Mouse (Mus musculus) CH12.LX (cell line): ENCODE measurements around the gene Tgds. TPM values are rescaled to one million over a fixed set of nuclear protein-coding genes. Genes with fewer than 3 reads are reported as not detected.

Experiments
- DNase-seq: peaks from one replicate; pipeline ENCODE4 v3.0.0-alpha.2; 2013; ENCODE audit errors: extremely low read depth
- H3K27ac ChIP-seq: 2 replicates; pipeline ENCODE4 v1.5.1; 2012; ENCODE audit warnings: low read depth, mild to moderate bottlenecking, control low read depth, moderate library complexity; ENCODE audit not compliant: insufficient read depth
- H3K27me3 ChIP-seq: replicated peaks from 2 replicates; pipeline ENCODE3; 2012; ENCODE audit warnings: inconsistent platforms
- H3K36me3 ChIP-seq, 2 experiments: replicated peaks in 1 of 2; 2 replicates each; pipeline versions ENCODE3 to v1.6.1; 2012; ENCODE audit warnings: inconsistent platforms in 1 of 2, low read length in 1 of 2, mild to moderate bottlenecking in 1 of 2, mixed read lengths in 1 of 2, moderate library complexity in 1 of 2; ENCODE audit not compliant: control insufficient read depth in 1 of 2, insufficient read depth in 1 of 2
- H3K4me1 ChIP-seq, 2 experiments: 2 replicates each; pipeline ENCODE4 v1.6.1; 2012; ENCODE audit warnings: inconsistent platforms in 1 of 2, moderate library complexity in 1 of 2; ENCODE audit not compliant: insufficient read depth in 2 of 2, control insufficient read depth in 1 of 2
- H3K4me2 ChIP-seq: 2 replicates; pipeline ENCODE4 v1.6.1; 2012; ENCODE audit warnings: low read depth, mild to moderate bottlenecking, control low read depth; ENCODE audit not compliant: poor library complexity, insufficient read depth, severe bottlenecking
- H3K4me3 ChIP-seq, 3 experiments: fragments of 150-350 bp in 1 of 3; sonication (generic) in 1 of 3; replicated peaks in 1 of 3; 2 replicates each; pipeline versions ENCODE3 to v1.5.1; 2011 to 2012; ENCODE audit warnings: low read depth in 2 of 3, low read length in 2 of 3, mild to moderate bottlenecking in 2 of 3, moderate library complexity in 2 of 3, control low read depth in 1 of 3, improper control_type of control experiment in 1 of 3, inconsistent platforms in 1 of 3, mixed read lengths in 1 of 3; ENCODE audit not compliant: poor library complexity in 1 of 3
- H3K79me2 ChIP-seq: replicated peaks from 2 replicates; pipeline ENCODE4 v1.6.1; 2012; ENCODE audit warnings: mild to moderate bottlenecking, moderate library complexity; ENCODE audit not compliant: control insufficient read depth, poor library complexity, insufficient read depth, severe bottlenecking; ENCODE audit errors: extremely low read depth
- H3K9ac ChIP-seq: 2 replicates; pipeline ENCODE4 v1.6.1; 2012; ENCODE audit warnings: low read depth, mild to moderate bottlenecking, control low read depth, moderate library complexity; ENCODE audit not compliant: insufficient read depth
- H3K9me3 ChIP-seq: replicated peaks from 2 replicates; pipeline ENCODE3; 2012; ENCODE audit warnings: low read length, inconsistent platforms, mixed read lengths
- CHD2 ChIP-seq: IDR thresholded peaks from 2 replicates; pipeline ENCODE4 v1.6.1; 2011; ENCODE audit warnings: low read length, improper control_type of control experiment
- CTCF ChIP-seq, 2 experiments: IDR thresholded peaks in 1 of 2; conservative IDR thresholded peaks in 1 of 2; 2 replicates each; pipeline ENCODE4 v1.5.1; 2011 to 2012; ENCODE audit warnings: low read depth in 2 of 2, low read length in 2 of 2, improper control_type of control experiment in 1 of 2, inconsistent platforms in 1 of 2, mild to moderate bottlenecking in 1 of 2, moderate library complexity in 1 of 2
- ELF1 ChIP-seq: IDR thresholded peaks from 2 replicates; pipeline ENCODE4 v1.6.1; 2014; ENCODE audit warnings: low read depth, mild to moderate bottlenecking, inconsistent platforms, low read length, improper control_type of control experiment
- EP300 ChIP-seq: IDR thresholded peaks from 2 replicates; pipeline ENCODE4 v1.6.1; 2011; ENCODE audit warnings: low read length, improper control_type of control experiment
- ETS1 ChIP-seq: conservative IDR thresholded peaks from 2 replicates; pipeline ENCODE4 v1.6.1; 2012; ENCODE audit warnings: low read depth, mild to moderate bottlenecking, inconsistent platforms, low read length, improper control_type of control experiment, moderate library complexity
- GABPA ChIP-seq: IDR thresholded peaks from 2 replicates; pipeline ENCODE4 v1.6.1; 2012; ENCODE audit warnings: low read depth, low read length, improper control_type of control experiment, inconsistent platforms; ENCODE audit not compliant: insufficient replicate concordance
- HCFC1 ChIP-seq: IDR thresholded peaks from 2 replicates; pipeline ENCODE4 v1.6.1; 2012; ENCODE audit warnings: low read depth, mild to moderate bottlenecking, inconsistent platforms, low read length, improper control_type of control experiment
- IRF4 ChIP-seq: IDR thresholded peaks from 2 replicates; pipeline ENCODE4 v1.6.1; 2014; ENCODE audit warnings: low read depth, mild to moderate bottlenecking, inconsistent platforms, low read length, improper control_type of control experiment
- KAT2A ChIP-seq: IDR thresholded peaks from 2 replicates; pipeline ENCODE4 v1.6.1; 2012; ENCODE audit warnings: low read length, improper control_type of control experiment, inconsistent platforms; ENCODE audit not compliant: insufficient replicate concordance
- MAZ ChIP-seq: IDR thresholded peaks from 2 replicates; pipeline ENCODE4 v1.6.1; 2012; ENCODE audit warnings: low read depth, mild to moderate bottlenecking, inconsistent platforms, low read length, improper control_type of control experiment, moderate library complexity
- MEF2A ChIP-seq: IDR thresholded peaks from 2 replicates; pipeline ENCODE4 v1.6.1; 2014; ENCODE audit warnings: low read depth, mild to moderate bottlenecking, inconsistent platforms, low read length, improper control_type of control experiment, borderline replicate concordance
- MXI1 ChIP-seq: IDR thresholded peaks from 2 replicates; pipeline ENCODE4 v1.6.1; 2011; ENCODE audit warnings: mild to moderate bottlenecking, low read depth, low read length, improper control_type of control experiment
- NRF1 ChIP-seq: IDR thresholded peaks from 2 replicates; pipeline ENCODE4 v1.6.1; 2014; ENCODE audit warnings: low read depth, mild to moderate bottlenecking, inconsistent platforms, low read length, improper control_type of control experiment, moderate library complexity
- POLR2A ChIP-seq: IDR thresholded peaks from 2 replicates; pipeline ENCODE4 v1.6.1; 2011; ENCODE audit warnings: low read depth, mild to moderate bottlenecking, improper control_type of control experiment, low read length
- RCOR1 ChIP-seq: conservative IDR thresholded peaks from 2 replicates; pipeline ENCODE4 v1.6.1; 2012; ENCODE audit warnings: low read depth, mild to moderate bottlenecking, inconsistent platforms, low read length, improper control_type of control experiment
- SMC3 ChIP-seq: IDR thresholded peaks from 2 replicates; pipeline ENCODE4 v1.6.1; 2011; ENCODE audit warnings: low read depth, low read length, improper control_type of control experiment
- TBP ChIP-seq: conservative IDR thresholded peaks from 2 replicates; pipeline ENCODE4 v1.6.1; 2011; ENCODE audit warnings: low read depth, low read length, improper control_type of control experiment
- TCF12 ChIP-seq: IDR thresholded peaks from 2 replicates; pipeline ENCODE4 v1.6.1; 2014; ENCODE audit warnings: low read depth, mild to moderate bottlenecking, inconsistent platforms, low read length, improper control_type of control experiment
- UBTF ChIP-seq: IDR thresholded peaks from 2 replicates; pipeline ENCODE4 v1.6.1; 2012; ENCODE audit warnings: low read depth, mild to moderate bottlenecking, inconsistent platforms, low read length, improper control_type of control experiment, moderate library complexity
- USF2 ChIP-seq: conservative IDR thresholded peaks from 2 replicates; pipeline ENCODE4 v1.6.1; 2011; ENCODE audit warnings: low read depth, low read length, improper control_type of control experiment
- ZC3H11A ChIP-seq: IDR thresholded peaks from 2 replicates; pipeline ENCODE4 v1.6.1; 2012; ENCODE audit warnings: low read depth, mild to moderate bottlenecking, inconsistent platforms, low read length, improper control_type of control experiment
- ZMIZ1 ChIP-seq: IDR thresholded peaks from 2 replicates; pipeline ENCODE4 v1.6.1; 2012; ENCODE audit warnings: low read depth, mild to moderate bottlenecking, inconsistent platforms, low read length, improper control_type of control experiment
- ZNF384 ChIP-seq: IDR thresholded peaks from 2 replicates; pipeline ENCODE4 v1.6.1; 2012; ENCODE audit warnings: low read depth, low read length, improper control_type of control experiment, inconsistent platforms
- dilution Hi-C: fragments of 300-500 bp; cut with MboI; formaldehyde crosslinking; loops from 2 replicates; pipeline ENCODE4 v1.14.3; 2020; ENCODE audit warnings: low sequenced_read_pairs; ENCODE audit not compliant: extremely low pct_unique_long_range_greater_than_20kb, extremely low pct_ligation_motif_present
- in situ Hi-C: fragments of 300-500 bp; cut with MboI; formaldehyde crosslinking; loops from 3 replicates; pipeline ENCODE4 v1.14.3; 2019; ENCODE audit warnings: low sequenced_read_pairs, low pct_ligation_motif_present, low pct_unique_long_range_greater_than_20kb, mixed read lengths
- polyA plus RNA-seq: library from polyadenylated mRNA; unstranded; fragments of >175 nt; gene quantifications from 2 replicates; pipeline ENCODE4 v1.2.1, GENCODE M21; 2012; ENCODE audit warnings: low read depth; ENCODE audit not compliant: insufficient read length
- total RNA-seq, 2 experiments: library from RNA; depleted of rRNA; stranded (reverse); fragments of 300-350 nt in 1 of 2; fragments of >200 nt in 1 of 2; gene quantifications; 2 replicates each; pipeline ENCODE4 v1.2.3; 2012 to 2014

Gene Tgds
- total and polyA plus RNA-seq, 3 experiments, result 18.6 to 29.4 (median 19.5) TPM

- no peak for TF ChIP-seq TCF12
- TF ChIP-seq ELF1, result no peak
- TF ChIP-seq USF2, result no peak
- TF ChIP-seq GABPA, result no peak
- no peak for TF ChIP-seq RCOR1
- TF ChIP-seq ZMIZ1, result no peak
- TF ChIP-seq EP300, result no peak
- TF ChIP-seq CHD2, result no peak
- TF ChIP-seq MEF2A, result no peak
- TF ChIP-seq MXI1, result no peak
- TF ChIP-seq KAT2A, result no peak
- no peak for TF ChIP-seq POLR2A
- Histone ChIP-seq H3K4me3 (no peak overlapping the region), H3K36me3 (no peaks in the 10 kb centered on the region), H3K27ac (no peak overlapping the region), H3K9me3 (no peaks in the 10 kb centered on the region), H3K27me3 (no peaks in the 10 kb centered on the region), H3K79me2 (no peaks in the 10 kb centered on the region), H3K4me1 (no peaks in the 10 kb centered on the region), H3K4me2 (no peak overlapping the region), H3K9ac (no peak overlapping the region)
- in situ Hi-C loops (loop anchor here (10.0 kb wide), 1 partner anchor 409 kb away; no protein-coding TSS in a partner anchor), dilution Hi-C loops (no loop called here)
- DNase-seq, result no peak
These were observed 43.1 kb upstream of the Tgds start for GRCm38 (mm10) chr14:118175694-118176085.

DNA sequence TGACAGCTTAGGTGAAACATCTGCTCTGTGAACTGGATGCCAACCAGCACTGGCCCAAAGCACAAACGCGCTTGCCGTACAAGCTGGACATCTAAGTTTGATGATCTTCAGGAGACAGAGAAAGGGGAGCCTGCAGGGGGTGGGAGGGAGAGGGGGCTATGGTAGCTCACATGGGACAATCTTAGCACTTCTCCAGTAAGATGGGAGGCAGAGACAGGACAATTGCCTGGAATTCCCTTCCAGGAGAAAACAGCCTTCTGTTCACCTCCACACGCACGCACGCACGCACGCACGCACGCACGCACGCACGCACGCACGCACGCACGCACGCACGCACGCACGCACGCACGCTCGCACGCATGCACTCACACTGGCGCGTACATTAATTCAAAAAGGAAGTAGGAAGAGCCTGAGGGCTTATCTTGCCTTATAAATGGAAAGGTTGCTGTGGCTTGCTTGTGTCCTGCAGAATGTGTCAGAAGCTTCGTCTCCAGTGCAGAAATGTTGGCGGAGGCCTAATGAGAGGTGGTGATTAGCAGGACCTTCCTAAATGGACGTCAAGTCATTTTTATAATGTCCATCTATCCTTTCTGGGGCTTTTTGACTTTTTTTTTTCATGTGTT, 42.6 kb upstream of the Tgds start:
- no peak for TF ChIP-seq ZNF384
- TF ChIP-seq NRF1, result no peak
- TF ChIP-seq CTCF (conservative IDR thresholded peaks at IDR 0.05 in 1 of 2, IDR thresholded peaks at IDR 0.05 in 1 of 2; ENCODE audit: low read depth in 2 of 2, low read length in 2 of 2), result no peak
- TF ChIP-seq MAZ, result no peak
- TF ChIP-seq ZC3H11A, result no peak
- TF ChIP-seq TCF12, result no peak
- no peak for TF ChIP-seq SMC3
- TF ChIP-seq UBTF, result no peak
- TF ChIP-seq IRF4, result no peak
- no peak for TF ChIP-seq EP300
- no peak for TF ChIP-seq ETS1
- no peak for TF ChIP-seq RCOR1
- TF ChIP-seq HCFC1, result no peak
- no peak for TF ChIP-seq TBP
- no peak for TF ChIP-seq MEF2A
- TF ChIP-seq USF2, result no peak
- Histone ChIP-seq H3K4me3 (no peak overlapping the region), H3K9me3 (no peaks in the 10 kb centered on the region), H3K4me2 (no peak overlapping the region), H3K4me1 (no peaks in the 10 kb centered on the region), H3K9ac (no peak overlapping the region), H3K36me3 (no peaks in the 10 kb centered on the region), H3K27me3 (no peaks in the 10 kb centered on the region), H3K79me2 (no peaks in the 10 kb centered on the region), H3K27ac (no peak overlapping the region)
- in situ Hi-C loops (loop anchor here (10.0 kb wide), 1 partner anchor 410 kb away; no protein-coding TSS in a partner anchor), dilution Hi-C loops (no loop called here)
- DNase-seq, result no peak
